Mouse (Mus musculus) retina, adult 2 months (tissue): ENCODE data around the gene Dock9.
"Not testable (repeated sequence)": the region's sequence is repeated elsewhere in the genome, so short reads cannot be mapped to it uniquely, and the experiment has no call there.

Source experiments
- DNase-seq: peaks from one replicate; pipeline ENCODE4 v3.0.0-alpha.2; 2012; ENCODE audit warnings: low read depth, low spot score

Gene Dock9

DNA sequence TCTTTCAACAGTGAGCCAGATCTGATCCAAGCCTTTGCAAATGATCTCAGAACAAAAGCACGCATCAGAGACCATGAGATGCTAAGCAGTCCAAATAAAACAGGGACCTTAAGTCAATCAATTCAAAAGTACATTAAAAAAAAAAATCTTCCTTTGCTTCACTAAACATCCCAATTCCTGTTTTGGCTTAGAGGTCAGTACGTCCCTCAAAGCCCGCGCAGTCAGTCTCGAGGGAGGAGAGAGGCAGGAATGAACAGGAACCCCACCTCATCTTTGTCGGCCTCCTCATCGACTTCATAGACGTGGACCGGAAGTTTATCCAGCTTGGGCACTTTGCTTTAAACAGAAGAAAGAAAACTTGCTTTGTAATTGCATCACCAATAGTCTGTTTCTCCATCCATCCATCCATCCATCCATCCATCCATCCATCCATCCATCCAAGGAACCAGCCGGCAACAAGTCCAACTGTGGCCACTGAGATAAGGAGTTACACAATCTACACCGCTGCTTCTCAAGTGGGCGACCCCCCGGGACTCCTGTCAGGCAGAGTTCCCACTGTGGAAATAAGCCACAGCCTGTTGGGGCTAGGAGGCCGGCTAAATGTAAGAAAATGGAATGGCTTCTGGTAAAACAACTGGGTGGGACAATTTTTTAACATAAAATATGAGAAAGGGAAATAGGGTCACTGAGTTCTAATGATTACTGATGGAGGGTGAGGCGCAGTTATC is 137.3 kb downstream of the Dock9 start:
- no peak for DNase-seq

DNA sequence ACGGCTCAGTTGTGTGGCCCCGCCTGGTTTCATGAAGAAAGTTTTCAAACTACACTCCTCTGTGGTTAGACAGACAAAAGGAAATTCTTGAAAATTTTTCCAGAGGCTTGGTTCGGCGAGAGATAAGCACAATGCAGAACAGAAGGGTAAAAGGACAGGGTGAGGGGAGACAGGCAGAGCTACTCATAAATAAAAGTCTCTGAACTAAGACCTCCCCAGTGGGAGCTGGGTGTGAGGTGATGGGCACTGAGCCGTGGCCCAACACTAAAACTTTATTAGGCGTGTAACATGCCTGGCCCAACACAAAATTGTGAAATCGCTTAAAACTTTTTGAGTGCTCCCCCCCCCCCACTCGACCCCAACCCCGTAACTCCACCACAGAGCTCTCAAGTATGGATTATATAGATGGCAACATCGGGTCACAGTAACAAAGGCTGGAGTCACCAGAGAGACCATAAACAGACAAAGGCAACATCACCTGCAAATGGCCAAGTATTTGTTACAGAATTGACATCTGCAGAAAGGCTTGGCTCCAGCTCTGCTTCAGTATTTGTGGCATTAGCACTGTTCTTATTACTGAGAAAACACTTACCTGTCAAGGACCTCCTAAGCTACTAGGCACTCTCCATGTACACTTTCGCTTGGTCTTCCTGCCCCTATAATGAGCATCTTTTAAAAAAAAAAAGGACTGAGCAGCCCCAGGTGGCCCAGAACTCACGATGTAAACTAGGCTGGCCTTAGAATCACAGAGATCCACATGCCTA is 138.4 kb downstream of the Dock9 start:
- no peak for DNase-seq

DNA sequence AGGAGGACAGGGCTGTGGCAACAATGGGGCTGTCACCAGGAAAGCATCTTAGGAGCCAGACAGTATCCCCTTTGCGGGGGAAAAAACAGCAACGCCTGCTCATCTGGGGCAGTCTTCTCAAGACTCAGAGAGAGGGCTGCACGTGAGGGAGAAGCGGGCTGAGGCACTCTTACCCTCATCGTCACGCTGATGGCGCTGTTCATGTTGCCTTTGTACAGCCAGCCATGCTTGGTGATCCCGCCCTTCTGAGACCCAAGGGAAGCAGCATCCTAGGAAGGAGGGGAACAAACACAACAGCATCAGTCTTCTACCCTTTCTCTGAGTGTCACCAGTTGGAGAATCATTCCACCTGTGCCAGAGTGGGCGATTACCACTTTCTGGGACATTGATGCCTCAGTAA is 139.1 kb downstream of the Dock9 start:
- DNase-seq, result no peak

DNA sequence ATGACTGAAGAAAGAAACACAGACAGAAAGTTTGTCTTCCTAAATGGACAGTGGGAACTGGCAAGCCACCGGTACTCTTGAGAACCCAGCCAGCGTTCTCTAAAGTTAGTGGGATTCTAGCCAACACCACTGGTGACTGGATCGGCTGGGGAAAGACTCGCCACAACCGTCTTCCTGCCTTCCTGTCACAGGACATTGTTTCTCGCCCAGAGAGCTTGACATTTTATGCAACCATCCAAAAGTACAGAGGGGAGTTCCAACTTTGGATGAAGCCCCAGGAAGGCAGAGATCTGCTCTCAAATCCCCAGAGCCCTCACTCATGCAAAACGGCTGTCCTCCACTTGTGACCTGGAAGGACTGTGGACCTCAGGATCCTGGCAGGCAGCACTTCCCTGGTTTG is 140.0 kb downstream of the Dock9 start:
- DNase-seq, result no peak

DNA sequence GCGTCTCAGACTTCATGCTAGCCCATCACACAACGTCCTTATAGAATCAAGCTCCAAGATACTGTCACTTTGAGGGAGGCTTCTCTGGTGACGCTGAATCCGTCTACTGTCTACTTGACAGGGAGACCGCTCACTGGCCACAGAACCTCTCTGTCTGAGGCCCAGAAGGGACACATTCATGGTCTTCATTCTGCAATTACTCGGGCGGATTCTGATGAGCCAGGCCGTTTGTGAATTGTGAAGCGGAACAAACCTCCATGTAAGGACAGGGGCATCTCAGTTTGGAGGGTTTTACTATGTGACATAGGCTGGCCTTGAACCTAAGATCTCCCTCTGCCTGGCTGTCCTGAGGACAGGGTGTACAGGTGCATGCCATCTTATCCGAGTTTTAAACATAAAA is 140.7 kb downstream of the Dock9 start:
- no peak for DNase-seq

DNA sequence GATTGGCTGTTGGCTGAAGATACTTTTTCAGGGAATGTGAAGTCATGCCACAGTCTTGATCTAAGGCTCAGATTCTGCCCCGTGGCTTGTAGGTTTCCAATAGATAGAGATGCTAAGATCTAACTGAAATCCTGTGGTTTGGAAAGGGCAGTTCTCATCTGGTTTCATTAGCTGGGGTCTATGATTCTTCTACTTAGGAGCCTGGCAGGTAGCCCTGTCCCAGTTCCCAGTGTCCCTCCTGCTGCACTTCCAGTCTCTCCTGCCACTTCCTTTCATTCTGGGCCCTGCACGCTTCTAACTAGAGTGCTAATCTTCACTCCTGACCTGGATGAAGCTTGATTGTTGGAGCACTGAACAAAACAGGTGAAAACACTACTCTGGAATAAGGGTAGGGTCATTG is 142.7 kb downstream of the Dock9 start:
- DNase-seq, result no peak

DNA sequence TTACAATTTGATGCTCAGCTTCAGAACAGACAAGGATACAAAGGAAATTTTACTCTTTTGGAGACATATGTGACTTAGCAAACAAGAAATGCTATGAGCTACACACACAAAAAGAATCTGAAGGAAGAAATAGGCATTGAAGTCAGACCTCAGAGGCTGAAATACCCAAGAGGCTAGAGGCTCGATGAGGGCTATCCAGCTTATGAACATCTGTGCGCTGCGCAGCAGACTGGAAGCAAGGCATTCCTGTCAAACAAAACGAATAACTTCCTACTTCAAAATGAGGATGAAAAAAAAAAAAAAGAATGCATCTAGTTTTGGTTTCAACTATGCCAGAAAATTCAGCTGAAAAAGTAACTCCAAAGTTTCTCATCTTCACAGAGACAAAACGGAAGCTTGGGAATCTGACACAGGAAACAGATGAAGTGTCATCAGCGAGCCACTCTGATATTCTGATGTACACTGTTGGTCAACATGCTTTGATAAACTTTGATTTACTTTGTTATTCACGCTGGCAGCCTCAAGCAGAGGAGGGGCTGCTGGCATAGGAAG is 143.1 kb downstream of the Dock9 start:
- DNase-seq, result no peak

DNA sequence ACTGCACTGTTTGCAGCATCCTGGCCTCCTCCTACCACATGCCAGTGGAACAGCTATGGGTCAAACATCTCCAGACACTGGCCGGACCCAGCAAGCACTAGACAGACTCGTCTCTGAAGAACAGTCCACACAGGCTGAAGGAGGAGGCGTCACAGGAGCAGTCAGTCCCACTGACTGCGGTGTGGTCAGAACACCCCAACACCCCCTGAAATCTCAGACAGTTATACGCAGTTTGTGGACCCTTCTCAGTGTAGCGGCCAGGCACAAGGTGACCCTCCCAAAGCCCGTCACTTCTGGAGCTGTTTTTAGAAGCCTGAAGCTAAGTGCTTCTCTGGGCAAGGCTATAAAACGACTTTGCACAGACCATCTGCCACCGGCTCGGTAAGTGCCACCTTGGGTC is 143.9 kb downstream of the Dock9 start:
- DNase-seq, result no peak

DNA sequence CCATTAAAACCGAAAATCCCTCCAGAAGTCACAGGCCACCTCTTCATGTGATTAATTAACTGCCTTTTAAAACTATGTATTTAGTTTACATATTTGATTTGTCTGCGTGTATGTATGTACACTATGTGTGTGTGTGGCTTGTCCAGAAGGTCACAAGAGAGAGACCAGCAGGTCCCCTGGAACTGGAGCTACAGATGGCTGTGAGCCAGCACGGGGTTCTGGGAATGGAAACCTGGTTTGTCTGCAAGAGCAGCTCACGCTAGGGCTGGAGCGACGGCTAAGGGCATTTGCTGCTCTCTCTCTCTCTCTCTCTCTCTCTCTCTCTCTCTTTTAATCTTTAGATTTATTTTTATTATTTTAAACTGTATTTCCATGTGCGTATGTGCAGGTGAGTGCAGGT is 144.4 kb downstream of the Dock9 start:
- DNase-seq, result no peak

DNA sequence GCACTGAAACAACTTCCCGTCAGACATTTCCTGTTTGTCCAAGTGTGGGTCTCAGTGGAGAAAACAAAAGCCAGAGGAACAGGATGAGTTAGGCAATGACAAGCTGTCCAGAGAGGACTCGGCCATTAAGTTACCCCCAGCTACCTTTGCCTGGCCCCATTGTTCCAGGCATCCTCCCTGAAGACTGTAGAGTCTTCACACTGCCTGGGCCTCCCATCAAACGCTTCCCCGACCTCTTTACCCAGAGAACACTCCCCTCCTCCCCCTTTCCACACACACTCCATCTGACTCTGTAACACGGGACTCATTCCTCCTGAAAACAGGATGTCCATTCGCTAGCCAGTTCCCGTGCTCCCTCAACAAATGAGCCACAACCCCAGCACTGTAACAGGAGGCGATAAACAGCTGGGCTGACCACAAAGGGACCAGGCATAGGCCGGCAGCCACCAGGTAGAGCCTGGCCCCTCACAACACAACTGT is 149.0 kb downstream of the Dock9 start:
- no peak for DNase-seq

DNA sequence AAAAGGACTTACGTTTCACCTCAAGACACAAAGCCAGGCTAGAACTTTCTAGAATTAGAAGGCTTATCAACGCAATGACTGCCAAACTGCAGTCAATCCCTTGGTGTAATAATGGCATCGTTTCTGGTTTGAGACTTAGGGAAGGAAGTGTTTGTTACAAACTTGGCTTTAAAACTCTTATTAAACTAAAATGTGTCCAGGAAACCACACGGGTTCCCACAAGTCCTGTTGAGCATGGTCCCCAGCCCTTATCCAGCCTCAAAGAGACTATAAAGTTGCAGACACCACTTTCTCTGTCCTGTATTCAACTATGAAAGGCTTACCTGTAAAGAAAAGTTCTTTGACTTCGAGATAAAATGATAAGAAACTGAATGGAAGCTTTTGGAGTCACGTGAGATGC is 149.9 kb downstream of the Dock9 start:
- DNase-seq, result no peak

DNA sequence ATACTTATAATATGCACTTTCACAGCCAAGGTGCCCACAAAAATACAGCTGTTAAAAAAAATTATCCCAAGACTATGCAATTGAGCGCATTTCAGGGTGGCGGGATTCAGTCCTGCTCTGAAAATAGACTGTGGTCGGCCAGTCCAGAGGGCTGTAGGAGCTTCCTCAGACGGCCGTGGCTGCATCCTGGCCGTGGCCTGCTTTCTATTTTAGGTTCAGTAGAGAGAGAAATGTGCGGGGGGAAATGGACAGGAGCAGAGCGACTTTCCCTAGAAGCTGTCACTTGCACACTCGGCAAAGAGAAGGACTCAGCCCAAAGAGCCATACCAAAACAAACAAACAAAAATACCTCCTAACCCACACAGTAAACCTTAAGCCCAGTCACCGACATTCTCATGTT is 151.0 kb downstream of the Dock9 start:
- DNase-seq, result no peak

DNA sequence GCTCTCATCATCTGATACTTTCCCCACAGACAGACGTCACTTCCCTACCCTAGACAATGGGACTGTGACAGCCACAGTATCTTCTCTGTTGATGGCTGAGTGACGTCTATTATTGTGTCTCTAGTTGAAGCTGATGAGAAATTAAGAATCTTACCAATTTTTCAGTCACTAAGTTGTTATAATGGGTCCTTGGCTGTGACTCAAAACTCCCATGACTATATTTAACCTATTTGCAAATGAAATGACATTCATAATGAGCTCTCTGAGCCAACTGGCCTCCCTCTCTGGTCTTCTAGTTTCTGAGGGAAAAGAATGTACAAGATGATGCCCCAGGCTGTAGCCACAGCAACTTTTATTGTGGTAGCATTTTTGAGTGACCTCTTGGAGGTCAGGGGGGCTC is 153.3 kb downstream of the Dock9 start:
- no peak for DNase-seq

DNA sequence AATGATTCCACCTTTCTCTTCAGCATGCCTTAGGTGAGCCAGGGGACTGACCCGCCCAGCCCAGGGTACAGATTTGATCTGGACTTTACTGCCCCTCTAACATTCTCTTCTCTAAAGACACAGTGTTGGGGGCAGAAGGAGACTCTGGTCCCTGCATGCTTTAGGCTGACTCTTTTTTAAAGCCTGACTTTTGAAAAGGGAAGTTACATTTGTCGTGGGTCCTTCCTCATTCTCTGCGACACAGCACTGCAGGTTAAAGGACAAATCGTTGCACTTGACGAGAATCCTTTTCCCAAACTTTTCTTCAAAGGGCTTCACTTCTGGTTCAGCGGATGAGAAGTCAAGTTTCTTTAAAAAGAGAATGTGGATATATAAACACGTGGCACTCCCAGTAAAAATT is 156.4 kb downstream of the Dock9 start:
- no peak for DNase-seq

DNA sequence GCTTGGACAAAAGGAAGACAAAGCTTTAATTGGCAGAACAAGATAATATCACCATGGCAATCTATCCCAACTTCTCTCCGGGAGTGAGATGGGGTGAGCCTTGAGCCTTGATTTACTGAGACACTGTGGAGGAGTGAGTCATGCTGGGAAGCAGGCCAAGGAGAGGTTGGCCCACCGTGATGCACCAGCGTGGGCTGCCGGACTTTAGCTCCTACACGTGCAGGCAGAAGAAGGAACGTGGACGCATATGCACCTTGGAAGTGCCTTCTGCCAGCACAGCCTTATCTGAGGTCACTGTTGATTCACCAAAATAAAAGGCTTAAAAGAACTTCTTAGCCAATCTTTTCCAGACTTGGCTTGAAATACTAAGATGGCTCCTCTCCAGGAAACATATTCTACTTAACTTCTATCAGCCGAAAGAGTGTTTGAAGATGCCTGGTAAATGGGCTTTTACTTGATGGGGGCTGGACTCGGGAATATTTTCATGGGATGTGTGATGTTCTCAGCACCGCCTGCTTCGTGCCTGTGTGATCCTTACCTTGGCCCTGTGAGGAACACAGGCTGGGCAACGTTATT is 160.6 kb downstream of the Dock9 start:
- no peak for DNase-seq

DNA sequence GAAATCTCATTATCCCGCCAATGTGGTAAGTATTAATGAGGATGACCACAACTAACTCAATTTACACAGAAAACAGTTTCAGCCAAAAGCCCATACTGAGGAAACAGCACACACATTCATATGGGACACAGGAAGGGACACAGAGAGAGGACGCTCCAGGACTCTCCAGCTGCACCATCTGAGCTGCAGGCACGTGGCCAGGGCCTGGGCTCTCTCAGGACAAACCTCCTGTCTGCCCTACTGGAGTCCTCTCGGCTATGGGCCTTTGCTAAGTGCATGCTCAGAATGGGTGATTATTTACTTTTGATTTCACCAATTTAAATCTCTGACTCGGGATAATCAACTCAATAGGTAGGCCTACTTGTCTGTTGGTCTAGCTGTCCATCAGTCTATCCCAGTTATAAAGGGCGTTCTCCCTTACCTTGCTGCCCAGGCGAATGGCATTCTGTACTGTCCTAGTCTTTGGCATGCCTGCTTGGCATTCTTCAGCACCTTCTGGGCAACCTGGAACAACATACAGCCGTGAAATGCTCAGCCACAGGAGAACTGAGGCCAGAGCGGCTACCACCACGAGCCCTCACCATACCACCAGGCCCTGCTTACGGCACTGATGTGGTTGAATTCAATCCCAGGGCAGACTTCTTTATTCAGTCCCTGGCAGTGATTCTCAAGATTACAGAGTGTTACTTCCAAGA is 162.8 kb downstream of the Dock9 start:
- DNase-seq, result no peak

DNA sequence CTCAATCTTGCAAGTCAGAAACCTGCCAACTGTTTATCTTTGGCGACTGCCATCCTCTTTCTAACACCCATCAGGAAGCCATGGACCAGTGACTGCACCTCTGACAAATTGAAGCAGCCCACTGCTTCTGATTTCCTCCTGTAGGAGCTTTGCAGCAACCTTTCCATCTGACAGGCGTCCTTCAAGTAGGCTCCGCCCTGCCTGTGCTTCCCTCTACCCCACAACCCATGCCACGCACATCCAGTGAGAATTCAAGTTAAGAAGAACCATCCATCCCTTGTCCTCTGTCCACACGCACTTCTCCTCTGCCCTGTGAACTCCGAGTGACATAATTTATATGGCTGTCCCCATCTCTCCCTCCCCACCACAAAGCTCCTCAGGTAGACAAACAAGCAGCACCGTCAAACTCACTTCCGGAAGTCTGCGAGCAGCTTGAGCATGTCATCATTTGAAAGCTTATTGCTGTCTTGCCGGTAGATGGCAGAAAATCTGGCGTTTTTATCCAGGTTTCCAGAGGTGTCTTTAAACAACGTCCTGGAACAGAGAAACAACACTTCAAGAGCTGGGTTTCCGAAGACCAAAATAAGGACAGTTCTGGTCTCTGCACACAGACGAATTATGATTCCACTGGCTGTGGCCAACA is 163.4 kb downstream of the Dock9 start:
- no peak for DNase-seq

DNA sequence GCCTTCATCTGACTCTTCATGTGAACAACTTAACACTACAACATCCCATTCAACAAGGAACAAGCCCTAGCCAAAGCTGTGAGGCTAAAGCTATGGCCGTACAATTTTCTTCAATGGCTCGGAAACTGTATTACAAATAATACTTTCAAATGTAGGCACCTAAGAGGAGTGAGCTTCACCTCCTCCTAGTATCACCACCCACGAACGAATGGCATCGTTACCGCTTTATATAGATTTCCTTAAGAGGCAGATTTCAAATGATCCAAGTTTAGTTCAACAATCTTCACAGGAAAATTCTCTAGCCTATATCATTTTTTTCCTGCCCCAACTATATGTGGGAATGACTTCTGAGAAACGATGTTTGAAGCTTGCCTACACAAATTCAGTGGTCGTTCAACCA is 165.7 kb downstream of the Dock9 start:
- DNase-seq, result no peak

DNA sequence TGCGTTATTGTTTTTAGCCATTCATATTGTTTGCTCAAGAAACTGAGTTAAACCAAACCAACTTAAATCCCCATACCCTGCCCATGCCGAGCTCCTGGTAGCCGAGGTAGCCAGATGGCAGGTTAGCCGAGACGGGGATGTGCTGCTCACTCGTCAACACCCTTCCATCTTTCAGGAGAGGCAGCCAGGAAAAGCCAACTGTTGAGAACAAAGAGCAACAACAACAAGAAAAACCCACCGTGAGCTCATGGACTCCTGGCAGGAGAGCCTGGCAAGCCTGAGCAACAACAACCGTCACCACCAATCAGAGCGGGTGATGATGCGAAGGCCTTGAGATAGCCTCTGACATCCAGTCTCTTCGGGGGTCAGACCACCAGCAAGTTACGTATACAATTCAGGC is 170.9 kb downstream of the Dock9 start:
- DNase-seq, result no peak

DNA sequence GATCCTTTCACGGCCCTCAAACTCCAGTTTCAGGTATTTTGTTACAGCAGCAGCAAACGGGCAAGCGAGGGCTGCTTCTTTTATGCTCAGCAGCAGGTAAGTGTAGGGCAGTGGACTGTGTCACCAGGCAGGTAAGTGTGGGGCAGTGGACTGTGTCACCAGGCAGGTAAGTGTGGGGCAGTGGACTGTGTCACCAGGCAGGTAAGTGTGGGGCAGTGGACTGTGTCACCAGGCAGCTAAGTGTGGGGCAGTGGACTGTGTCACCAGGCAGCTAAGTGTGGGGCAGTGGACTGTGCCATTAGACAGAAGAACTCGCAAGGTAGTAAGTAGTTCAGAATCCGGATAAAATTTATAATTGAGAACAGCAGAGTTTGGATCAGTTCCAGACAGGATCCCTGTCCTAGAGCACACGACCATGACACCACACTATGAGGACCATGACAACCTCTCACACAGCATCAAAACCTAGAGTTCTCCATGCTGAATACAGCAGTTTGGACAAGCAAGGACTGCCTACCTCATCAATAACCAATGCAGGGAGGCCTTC is 173.6 kb downstream of the Dock9 start:
- not testable (repeated sequence) for DNase-seq

DNA sequence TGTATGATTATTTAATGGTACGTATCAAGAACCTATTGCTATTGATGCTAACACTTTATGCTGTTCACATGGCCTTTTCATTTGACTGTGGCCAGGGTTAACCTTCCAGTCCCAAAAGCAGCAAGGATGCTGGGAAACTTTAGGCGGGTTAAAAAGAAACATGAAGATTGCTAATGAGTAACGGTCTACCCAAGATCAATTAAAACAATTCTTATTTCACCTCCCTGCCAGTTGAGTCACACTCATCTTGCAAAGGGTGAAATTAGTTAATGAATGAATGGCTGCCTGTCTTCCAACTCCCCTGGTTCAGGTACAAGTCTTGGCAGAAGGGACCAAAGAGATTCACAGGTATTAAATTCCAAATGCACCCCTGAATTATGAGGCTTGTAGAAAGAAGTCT is 175.8 kb downstream of the Dock9 start:
- no peak for DNase-seq
